Mouse (Mus musculus) frontal cortex, postnatal 14 days (tissue): Measurements from ENCODE around the gene Txk.

ENCODE experiments used
- DNase-seq, 2 experiments: peaks; one replicate each; pipeline ENCODE4 v3.0.0; 2022; ENCODE audit warnings: low spot score in 2 of 2

Txk gene

DNA sequence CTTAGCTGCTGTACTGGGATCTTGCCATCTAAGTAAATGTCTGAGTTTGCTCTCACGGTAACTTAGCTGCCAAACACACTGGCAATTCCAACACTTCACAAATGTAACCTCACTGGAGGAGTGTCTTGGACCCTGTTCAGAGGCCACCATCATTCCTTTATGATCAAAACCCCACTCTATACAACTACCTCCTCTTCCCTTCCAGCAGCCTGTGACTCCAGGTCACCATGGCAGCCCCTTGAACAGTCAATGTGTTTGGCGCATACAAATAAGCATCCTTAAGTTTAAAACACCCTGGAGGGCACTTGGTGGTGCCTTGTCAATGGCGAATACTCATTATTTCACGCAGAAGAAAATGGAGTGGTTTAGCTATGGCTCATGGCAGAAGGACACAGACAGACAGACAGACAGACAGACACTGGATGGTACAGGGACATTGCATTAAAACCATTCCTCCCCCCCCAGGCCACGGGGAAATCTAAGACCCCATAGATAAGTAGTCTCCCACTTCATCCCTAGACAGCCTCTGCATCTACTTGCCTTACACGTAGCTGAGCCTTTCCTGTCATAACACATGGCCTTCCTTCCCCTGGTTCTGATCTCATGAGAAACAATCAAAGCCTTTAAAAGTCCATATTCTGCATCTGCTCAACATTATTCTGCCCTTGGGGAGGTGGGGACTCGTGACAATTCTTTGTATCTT is 1.4 kb downstream of the Txk start:
- no peak for DNase-seq

DNA sequence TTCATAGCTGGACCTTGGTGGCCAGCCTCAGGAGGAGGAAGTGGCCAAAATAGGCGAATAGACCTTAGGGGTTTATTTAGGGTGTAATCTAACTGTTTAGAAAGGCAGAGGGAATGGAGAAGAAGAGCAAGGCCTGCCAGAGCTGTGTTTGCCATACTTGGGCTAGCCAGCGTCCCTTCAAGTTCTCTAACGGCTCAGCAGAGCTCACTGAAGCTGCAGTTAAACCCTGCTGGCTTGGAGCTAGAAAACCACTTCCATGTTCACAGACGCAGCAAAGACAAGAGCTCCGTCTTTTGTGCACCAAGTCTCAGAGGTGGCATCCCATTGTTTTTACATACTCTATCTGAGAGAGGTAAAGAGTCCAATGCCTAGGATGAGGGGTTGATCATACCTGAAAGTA is 2.4 kb downstream of the Txk start:
- no peak for DNase-seq

DNA sequence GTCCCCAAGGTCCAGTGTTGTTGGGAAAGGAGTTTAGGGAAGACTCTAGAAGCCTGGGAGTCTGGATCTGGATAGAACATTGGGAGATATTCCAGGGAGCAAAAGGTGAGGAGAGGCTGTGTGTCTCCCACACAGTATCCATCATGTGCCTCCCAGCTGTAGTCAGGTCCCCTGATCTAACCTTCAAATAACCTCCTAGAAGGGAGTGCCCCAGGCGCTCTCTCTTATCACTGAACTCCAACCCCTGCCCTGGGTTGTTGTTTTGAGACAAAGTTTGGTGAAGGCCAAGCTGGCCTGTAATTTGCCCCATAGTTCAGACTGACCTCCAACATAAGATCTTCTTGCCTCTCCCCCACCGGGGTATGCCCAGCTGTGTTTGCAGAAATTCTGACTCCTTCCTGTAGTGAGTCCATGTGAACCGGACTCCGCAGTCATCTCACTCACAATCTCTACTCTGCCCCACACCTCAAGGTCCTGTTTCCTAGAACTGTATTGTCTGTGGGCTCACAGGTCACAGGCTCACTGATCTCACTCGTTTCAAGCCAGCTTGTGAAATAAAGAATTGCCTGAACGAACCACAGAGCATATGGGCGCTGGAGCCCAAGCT is 3.8 kb downstream of the Txk start:
- DNase-seq: no peak

DNA sequence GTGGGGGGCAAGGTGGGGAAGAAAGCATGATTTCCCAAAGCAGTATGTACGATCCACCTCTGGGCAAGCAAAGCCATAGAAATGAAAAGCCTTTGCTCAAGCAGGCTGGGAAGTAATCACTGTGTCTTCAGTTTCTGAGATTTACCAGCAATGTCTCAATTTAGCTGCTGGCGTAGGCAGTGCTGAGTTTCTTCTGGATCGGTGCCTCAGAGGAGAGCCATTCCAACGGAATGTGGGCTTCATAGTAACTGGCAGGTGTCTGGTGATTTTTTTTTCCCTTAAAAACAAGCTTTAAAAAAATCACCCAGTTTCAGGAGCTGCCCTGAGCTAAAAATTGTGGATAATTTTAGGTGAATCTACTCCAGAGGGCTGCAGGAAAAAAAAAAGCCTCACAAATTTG is 5.2 kb downstream of the Txk start:
- DNase-seq: peak; percentile 43 to 64

DNA sequence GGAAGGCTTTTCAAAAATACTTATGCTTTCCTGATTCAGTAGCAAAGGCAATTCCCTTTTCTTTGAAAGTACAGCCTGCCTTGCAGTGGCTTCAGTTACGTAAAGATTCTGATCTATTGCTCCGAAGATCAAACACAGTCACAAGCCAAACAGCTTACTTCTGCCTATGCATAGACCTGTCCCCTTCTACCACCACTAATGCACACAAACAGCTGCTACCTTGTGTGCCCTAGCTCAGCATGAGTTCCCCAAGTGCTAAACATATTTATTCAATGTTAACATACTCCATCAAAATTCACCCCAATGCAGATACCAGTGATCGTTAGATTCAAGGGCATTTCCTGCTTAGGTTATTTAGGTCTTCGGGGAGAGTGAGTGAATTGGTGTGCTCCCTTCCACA is 6.1 kb downstream of the Txk start:
- DNase-seq: no peak

DNA sequence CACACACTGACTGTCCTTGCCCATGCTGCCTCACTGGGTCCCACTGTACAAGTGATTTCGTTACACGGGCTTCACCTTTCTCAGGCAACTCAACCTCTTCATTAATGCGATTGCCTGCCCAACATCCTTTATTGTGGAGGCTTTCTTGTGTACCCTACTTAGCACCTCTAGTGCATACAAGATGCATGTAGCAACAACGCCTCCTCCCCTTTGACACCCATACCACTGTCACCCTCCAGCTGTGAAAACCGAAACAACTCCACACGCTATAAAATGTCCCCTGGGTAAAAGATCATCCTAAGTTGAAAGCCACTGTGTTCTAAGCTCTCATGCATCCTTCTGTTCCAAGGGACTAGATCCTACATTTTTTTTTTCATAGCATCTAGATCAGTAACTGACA is 9.5 kb downstream of the Txk start:
- DNase-seq: no peak

DNA sequence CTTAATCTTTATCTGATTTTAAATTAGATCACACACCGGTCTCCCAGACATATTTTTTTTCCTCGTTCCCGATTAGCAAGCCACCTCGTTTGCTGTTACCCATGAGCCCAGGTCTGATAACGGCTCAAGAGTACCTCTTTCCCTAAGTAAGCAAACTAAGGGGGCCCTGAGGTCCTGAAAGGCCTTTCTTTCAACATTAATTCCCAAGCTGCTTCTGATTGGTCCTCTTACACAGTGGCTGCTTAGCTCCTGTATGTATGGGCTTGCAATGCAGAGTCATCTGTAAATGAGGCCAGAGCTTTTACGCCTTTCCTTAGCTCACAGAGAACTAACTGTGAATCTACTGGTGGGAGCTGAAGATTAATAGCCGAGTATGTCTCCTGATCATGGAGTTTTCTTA is 15.7 kb downstream of the Txk start:
- no peak for DNase-seq

DNA sequence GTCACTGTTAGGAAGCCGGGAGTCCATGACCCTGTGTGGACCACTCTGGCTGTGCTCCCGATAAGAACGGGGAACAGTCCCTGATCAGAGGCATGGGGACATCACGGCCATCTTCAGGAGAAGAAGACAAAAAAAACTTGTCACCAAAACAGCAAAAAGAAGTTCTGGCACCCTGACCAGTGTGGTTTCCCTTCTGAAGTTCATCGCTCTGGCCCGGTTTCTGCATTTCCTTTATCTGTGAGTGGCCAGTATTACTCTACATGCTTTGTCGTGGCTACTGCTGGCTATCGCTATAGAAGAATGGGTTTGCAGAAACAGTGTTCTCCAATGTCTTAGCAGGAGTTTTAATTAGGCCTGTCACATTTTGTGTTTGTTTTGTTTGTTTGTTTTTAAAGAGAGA is 16.1 kb downstream of the Txk start:
- no peak for DNase-seq

DNA sequence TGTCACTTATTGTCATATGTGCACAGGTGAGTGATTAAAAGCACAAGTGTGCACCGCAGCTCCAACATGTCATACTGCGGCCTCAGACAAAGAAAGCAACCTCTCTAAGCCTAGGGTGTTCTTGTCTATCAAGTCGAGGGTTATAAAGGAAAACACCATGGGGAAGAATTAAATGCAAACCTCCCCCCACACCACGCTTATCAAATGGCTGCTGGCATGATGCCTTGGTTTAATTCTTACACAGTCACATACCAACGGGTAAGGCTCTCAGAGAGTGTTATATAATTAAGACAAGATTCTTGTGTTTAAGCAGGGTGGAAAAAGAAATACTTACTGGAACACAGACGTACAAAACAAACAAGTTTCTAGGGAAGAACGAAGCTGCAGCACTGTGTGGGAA is 16.8 kb downstream of the Txk start:
- DNase-seq: no peak

DNA sequence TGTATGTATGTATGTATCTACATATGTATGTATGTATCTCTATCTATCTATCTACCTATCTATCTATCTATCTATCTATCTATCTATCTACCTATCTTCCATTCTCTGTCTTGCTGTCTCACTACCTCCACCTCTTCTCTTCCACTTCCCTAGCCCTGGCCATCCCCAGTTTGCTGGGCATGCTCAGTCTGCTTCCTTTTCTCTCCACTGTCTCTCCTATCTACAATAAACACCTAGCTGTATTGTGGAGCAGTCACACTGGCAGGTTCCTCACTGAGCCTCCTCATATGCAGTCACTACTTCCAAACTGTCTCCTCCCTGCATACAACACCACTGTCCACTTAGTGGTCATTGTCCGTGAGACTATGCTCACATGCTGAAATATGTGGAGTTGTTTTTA is 19.7 kb downstream of the Txk start:
- DNase-seq: no peak

DNA sequence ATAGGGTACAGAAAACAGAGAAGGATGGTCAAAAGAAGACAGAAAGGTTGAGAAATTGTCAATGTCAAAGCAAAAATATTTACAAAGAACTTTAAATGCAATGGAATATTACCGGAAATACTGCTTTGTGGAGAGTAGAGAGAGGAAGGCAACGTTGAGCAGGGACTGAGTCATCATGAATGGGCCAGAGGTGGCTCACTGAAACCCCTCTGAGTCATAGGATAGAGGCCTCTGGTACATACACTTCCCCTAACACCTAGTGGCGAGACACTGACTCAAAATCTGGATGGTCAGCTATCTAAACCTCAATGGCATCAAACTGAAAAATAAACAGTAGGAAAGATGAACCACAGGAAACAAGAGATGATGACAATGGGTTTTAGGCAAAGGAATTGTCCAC is 27.2 kb downstream of the Txk start:
- no peak for DNase-seq

DNA sequence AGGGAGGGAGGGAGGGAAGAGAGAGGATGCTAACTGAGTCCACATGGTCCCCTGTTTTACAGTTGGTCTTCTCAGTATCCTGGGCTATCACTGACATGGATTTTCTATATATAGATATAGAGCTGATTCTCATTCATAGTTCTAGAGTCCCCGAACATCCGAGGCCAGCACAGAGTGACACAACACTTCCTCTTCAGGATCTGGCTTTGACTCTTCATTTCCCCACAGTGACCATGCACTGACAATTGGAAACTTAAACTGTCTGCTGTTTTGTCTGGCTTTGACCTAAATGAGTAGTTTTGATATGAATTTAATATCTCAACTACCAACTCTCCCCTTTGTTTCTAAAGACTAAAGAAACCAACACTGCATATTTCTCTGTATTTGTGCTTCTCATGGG is 29.1 kb downstream of the Txk start:
- no peak for DNase-seq

DNA sequence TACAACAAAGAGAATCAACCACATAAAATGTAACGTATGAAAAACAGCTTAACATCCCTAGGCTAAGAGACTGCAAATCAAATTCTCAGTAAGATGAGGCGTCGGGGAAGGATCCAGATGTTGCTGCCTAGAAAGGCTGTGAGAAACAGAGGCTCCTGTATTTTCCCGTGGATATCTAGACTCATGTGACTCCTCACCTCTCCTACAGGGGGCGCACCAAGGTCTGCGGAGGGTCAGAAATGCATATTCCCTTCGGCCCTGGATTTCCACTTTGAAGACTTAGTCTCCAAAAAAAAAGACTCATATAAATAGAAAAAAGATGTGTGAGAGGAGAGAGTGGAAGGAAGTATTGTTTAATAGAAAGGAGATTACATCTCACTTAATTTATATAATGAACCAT is 32.0 kb downstream of the Txk start:
- no peak for DNase-seq

DNA sequence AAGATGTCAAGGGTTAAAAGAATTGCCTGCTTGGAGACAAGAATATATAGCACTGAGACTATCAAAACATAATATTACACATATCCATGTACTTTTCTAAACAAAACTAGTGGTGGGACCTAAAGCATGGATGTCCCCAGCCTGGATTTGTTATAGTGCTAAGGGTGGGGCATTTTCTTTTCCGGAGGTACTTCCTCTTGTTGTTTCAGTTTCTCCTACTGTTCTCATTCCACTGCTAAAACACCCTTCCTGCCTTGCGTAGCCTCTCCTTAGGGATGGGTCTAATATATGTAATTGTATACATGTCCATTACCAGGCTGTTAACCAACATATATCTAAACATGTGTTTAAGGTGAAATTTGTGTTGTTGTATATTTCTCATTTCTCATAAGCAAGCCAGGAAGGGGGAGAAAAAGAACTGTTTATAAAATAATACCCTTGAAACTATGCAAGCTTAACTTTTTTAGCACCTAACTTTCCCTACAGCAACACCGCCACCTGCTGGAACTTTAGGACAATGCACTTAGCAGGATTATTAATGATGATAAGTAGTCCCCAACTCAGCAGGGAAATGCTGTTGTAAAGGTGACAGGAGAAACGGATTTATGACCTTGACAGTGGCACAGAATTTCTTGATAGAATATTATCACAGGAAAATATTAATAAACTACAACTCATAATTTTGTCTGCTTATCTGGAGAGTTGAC is 41.9 kb downstream of the Txk start:
- peak; percentile 20 to 74 for DNase-seq

DNA sequence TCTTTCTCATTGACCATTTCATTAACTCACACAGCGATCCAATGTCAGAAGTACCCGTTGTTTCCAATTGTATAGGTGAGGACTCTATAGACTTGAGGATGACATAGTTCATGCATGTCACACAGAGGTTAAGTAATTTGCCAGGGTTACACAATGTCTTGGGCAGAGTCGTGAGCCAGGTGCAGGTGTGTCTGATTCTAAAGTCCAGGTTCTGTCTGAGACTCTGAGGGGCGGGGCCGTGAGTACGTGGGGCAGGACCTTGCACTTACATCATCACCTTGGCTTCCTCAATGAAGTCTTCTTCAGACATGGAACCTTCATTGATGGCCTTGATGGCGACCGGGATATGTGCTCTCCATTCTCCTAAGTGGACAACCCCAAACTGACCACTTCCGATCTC is 42.6 kb downstream of the Txk start:
- DNase-seq: no peak

DNA sequence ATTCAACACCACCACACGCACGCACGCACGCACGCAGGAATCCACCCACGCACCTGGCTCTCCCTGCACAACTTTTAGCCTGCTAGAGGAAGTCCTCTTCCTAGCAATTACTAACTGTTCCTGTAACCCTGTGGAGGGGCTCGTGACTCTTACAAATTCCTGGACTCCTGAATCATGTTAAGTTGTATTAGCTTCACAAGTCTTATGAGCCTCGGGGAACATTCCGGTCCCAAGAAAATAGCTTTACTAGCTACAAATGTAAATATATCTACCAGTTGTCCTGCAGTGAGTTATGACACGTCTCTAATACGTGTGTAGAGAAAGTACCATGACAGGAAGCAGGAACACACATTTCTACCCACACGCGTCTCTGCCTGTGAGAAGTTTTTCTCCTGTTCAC is 43.1 kb downstream of the Txk start:
- DNase-seq: no peak

DNA sequence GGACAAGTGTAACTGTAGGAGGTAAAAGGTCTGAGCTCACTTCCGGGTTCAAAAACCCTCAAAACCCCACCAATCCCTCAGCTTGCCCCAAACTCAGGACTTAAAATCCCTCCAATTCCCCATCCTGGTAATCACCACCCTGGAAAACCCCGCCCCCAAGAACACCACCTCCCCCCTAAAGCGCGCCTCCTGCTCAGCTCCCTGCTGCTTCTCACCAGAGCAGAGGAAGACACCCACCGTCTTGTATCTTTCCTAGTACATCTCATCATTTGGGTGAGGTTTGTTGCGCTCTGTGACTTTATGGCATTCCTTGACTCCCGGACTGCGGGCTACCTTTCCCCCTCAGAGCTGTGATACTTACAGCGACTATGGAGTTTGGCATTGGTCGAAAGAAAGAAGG is 45.9 kb downstream of the Txk start:
- DNase-seq: no peak

DNA sequence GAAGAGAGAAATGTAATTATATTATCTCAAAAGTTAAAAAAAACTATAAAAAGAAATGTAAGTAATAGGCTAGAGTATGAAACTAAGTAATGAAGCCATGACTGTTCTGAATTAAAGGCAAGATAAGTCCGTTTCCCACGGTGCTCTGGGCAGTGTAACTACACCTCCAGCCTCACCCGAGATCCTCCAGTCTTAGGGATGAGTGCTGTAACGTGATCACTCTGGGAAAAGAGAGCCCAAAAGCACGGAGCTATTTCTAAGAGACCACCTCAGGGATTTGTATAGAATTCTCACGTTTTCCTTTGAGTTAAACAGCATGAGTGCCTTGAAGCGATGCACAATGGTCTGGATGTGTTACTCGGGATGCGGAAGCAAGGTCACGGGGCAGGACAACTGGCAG is 46.5 kb downstream of the Txk start:
- DNase-seq: no peak

DNA sequence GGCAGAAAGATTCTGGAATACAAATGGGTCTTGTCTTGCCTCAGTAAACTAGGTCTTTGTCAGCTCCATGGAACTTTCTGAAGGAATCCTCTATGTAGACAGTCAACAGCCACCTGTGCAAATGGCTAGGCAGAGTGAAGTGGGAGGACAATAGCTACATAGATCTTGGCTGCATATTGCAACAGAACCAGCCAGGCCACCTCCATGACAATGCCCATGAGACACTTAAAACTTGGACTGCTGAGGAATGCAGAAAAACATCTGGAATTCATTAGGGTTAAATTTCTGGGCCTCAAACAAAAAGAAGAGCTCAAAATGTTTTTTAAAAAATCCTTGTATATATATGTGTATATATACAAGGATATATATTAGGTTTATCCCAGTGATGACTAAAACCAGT is 50.4 kb downstream of the Txk start:
- DNase-seq: no peak

DNA sequence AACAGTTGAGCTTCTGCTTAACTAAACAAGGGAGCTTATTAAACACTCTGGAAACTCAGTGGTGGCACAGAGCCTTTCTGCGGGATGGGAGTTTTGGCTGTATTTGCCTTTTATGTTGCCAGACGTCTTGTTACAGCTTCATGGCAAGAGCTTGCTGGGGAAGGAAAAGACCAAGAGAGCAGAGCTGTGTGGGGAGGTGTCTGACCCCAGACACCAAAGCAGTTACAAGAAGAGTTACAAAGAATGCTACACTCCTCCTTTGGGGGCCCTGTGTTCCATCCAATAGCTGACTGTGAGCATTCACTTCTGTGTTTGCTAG is 53.1 kb downstream of the Txk start:
- no peak for DNase-seq

DNA sequence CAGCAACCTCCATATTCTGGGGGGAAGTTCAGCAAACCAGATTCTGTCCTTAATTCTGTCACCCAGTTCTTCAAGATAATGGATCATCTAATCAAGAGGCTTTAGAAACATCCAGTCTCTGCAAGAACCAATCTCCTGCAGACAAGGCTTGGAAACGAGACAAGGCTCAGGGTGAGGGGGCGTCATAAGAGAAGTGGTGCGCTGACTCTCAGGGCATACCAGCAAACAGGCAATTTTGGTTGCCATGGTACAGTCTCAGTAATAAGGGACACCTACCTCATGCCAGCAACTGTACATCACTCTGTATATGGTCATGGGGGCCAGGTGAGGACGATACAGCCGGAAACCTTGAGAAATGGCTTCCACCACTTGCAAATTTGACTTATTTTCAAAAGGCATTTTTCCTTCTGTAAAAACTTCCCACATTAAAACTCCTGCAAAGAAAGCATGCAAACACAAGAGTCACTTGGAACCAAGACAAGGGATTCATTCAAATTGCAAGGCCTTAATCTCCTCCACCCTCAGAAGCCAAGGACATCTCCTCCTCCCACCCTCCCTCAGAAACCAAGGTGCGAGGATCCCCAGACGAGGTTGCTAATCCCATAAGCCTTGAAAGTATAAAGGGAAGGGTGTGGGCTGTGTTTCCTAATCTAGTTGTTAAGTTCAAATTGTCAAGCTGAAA is 53.6 kb downstream of the Txk start:
- DNase-seq: no peak

DNA sequence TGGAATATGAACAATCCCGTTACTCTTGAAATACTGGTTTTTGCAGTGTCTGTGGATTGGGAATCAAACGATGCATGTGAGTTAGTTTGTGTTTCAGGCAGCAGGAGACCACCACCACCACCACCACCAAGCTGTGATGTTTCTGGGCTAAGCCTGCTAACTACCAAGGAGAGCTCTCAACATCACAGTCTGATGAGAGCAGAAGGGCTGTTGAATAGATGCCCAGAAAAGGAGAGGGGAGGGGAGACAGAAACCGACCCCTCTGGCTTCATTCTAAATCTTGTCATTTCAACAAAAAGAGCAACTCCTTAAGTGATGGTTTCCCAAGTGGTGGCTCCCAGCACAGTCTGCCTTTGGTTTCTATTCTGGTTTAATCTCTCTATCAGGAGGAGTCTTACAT is 54.2 kb downstream of the Txk start:
- DNase-seq: no peak

DNA sequence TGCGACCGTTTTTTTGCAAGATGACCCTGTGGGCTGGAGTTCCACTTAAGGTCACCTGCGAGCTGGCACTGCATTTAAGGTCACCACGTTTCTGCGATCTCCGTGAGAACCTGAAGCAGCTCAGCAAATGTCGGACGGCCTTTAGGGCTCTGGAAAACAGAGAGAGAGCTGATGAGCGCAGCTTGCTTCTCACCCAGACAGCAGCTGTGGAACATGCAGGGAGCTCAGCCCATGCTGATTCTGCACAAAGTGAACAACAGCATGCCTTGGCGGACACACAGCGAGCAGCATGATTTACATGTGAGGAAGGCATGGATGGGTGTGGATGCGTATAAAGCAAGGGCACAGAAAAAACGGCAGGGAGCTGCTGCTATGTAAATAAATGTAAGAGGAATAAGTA is 56.1 kb downstream of the Txk start:
- peak; percentile 8 to 24 for DNase-seq
